Mouse (Mus musculus) CH12.LX (cell line): ENCODE measurements around the gene Tfpt. TPM values are rescaled to one million over a fixed set of nuclear protein-coding genes. Genes with fewer than 3 reads are reported as not detected.

Experiments
- DNase-seq: peaks from one replicate; pipeline ENCODE4 v3.0.0-alpha.2; 2013; ENCODE audit errors: extremely low read depth
- H3K27ac ChIP-seq: 2 replicates; pipeline ENCODE4 v1.5.1; 2012; ENCODE audit warnings: low read depth, mild to moderate bottlenecking, control low read depth, moderate library complexity; ENCODE audit not compliant: insufficient read depth
- H3K27me3 ChIP-seq: replicated peaks from 2 replicates; pipeline ENCODE3; 2012; ENCODE audit warnings: inconsistent platforms
- H3K36me3 ChIP-seq, 2 experiments: replicated peaks in 1 of 2; 2 replicates each; pipeline versions ENCODE3 to v1.6.1; 2012; ENCODE audit warnings: inconsistent platforms in 1 of 2, low read length in 1 of 2, mild to moderate bottlenecking in 1 of 2, mixed read lengths in 1 of 2, moderate library complexity in 1 of 2; ENCODE audit not compliant: control insufficient read depth in 1 of 2, insufficient read depth in 1 of 2
- H3K4me1 ChIP-seq, 2 experiments: 2 replicates each; pipeline ENCODE4 v1.6.1; 2012; ENCODE audit warnings: inconsistent platforms in 1 of 2, moderate library complexity in 1 of 2; ENCODE audit not compliant: insufficient read depth in 2 of 2, control insufficient read depth in 1 of 2
- H3K4me2 ChIP-seq: 2 replicates; pipeline ENCODE4 v1.6.1; 2012; ENCODE audit warnings: low read depth, mild to moderate bottlenecking, control low read depth; ENCODE audit not compliant: poor library complexity, insufficient read depth, severe bottlenecking
- H3K4me3 ChIP-seq, 3 experiments: fragments of 150-350 bp in 1 of 3; sonication (generic) in 1 of 3; replicated peaks in 1 of 3; 2 replicates each; pipeline versions ENCODE3 to v1.5.1; 2011 to 2012; ENCODE audit warnings: low read depth in 2 of 3, low read length in 2 of 3, mild to moderate bottlenecking in 2 of 3, moderate library complexity in 2 of 3, control low read depth in 1 of 3, improper control_type of control experiment in 1 of 3, inconsistent platforms in 1 of 3, mixed read lengths in 1 of 3; ENCODE audit not compliant: poor library complexity in 1 of 3
- H3K79me2 ChIP-seq: replicated peaks from 2 replicates; pipeline ENCODE4 v1.6.1; 2012; ENCODE audit warnings: mild to moderate bottlenecking, moderate library complexity; ENCODE audit not compliant: control insufficient read depth, poor library complexity, insufficient read depth, severe bottlenecking; ENCODE audit errors: extremely low read depth
- H3K9ac ChIP-seq: 2 replicates; pipeline ENCODE4 v1.6.1; 2012; ENCODE audit warnings: low read depth, mild to moderate bottlenecking, control low read depth, moderate library complexity; ENCODE audit not compliant: insufficient read depth
- H3K9me3 ChIP-seq: replicated peaks from 2 replicates; pipeline ENCODE3; 2012; ENCODE audit warnings: low read length, inconsistent platforms, mixed read lengths
- CHD1 ChIP-seq: IDR thresholded peaks from 2 replicates; pipeline ENCODE4 v1.6.1; 2012; ENCODE audit warnings: low read depth, low read length, improper control_type of control experiment, inconsistent platforms
- GABPA ChIP-seq: IDR thresholded peaks from 2 replicates; pipeline ENCODE4 v1.6.1; 2012; ENCODE audit warnings: low read depth, low read length, improper control_type of control experiment, inconsistent platforms; ENCODE audit not compliant: insufficient replicate concordance
- HCFC1 ChIP-seq: IDR thresholded peaks from 2 replicates; pipeline ENCODE4 v1.6.1; 2012; ENCODE audit warnings: low read depth, mild to moderate bottlenecking, inconsistent platforms, low read length, improper control_type of control experiment
- IRF4 ChIP-seq: IDR thresholded peaks from 2 replicates; pipeline ENCODE4 v1.6.1; 2014; ENCODE audit warnings: low read depth, mild to moderate bottlenecking, inconsistent platforms, low read length, improper control_type of control experiment
- JUND ChIP-seq: conservative IDR thresholded peaks from 2 replicates; pipeline ENCODE4 v1.6.1; 2011; ENCODE audit warnings: low read depth, low read length, improper control_type of control experiment
- MEF2A ChIP-seq: IDR thresholded peaks from 2 replicates; pipeline ENCODE4 v1.6.1; 2014; ENCODE audit warnings: low read depth, mild to moderate bottlenecking, inconsistent platforms, low read length, improper control_type of control experiment, borderline replicate concordance
- MXI1 ChIP-seq: IDR thresholded peaks from 2 replicates; pipeline ENCODE4 v1.6.1; 2011; ENCODE audit warnings: mild to moderate bottlenecking, low read depth, low read length, improper control_type of control experiment
- MYC ChIP-seq: IDR thresholded peaks from 2 replicates; pipeline ENCODE4 v1.6.1; 2011; ENCODE audit warnings: low read depth, mild to moderate bottlenecking, improper control_type of control experiment, low read length
- NRF1 ChIP-seq: IDR thresholded peaks from 2 replicates; pipeline ENCODE4 v1.6.1; 2014; ENCODE audit warnings: low read depth, mild to moderate bottlenecking, inconsistent platforms, low read length, improper control_type of control experiment, moderate library complexity
- PAX5 ChIP-seq: IDR thresholded peaks from 2 replicates; pipeline ENCODE4 v1.6.1; 2012; ENCODE audit warnings: low read length, inconsistent platforms, mixed read lengths
- POLR2A ChIP-seq: IDR thresholded peaks from 2 replicates; pipeline ENCODE4 v1.6.1; 2011; ENCODE audit warnings: low read depth, mild to moderate bottlenecking, improper control_type of control experiment, low read length
- RAD21 ChIP-seq: IDR thresholded peaks from 2 replicates; pipeline ENCODE4 v1.6.1; 2011; ENCODE audit warnings: low read depth, mild to moderate bottlenecking, low read length, improper control_type of control experiment, moderate library complexity
- RCOR1 ChIP-seq: conservative IDR thresholded peaks from 2 replicates; pipeline ENCODE4 v1.6.1; 2012; ENCODE audit warnings: low read depth, mild to moderate bottlenecking, inconsistent platforms, low read length, improper control_type of control experiment
- SIN3A ChIP-seq: IDR thresholded peaks from 2 replicates; pipeline ENCODE4 v1.6.1; 2012; ENCODE audit warnings: low read length, improper control_type of control experiment, inconsistent platforms
- SMC3 ChIP-seq: IDR thresholded peaks from 2 replicates; pipeline ENCODE4 v1.6.1; 2011; ENCODE audit warnings: low read depth, low read length, improper control_type of control experiment
- TBP ChIP-seq: conservative IDR thresholded peaks from 2 replicates; pipeline ENCODE4 v1.6.1; 2011; ENCODE audit warnings: low read depth, low read length, improper control_type of control experiment
- USF1 ChIP-seq: IDR thresholded peaks from 2 replicates; pipeline ENCODE4 v1.6.1; 2014; ENCODE audit warnings: low read depth, mild to moderate bottlenecking, inconsistent platforms, low read length, improper control_type of control experiment
- USF2 ChIP-seq: conservative IDR thresholded peaks from 2 replicates; pipeline ENCODE4 v1.6.1; 2011; ENCODE audit warnings: low read depth, low read length, improper control_type of control experiment
- ZC3H11A ChIP-seq: IDR thresholded peaks from 2 replicates; pipeline ENCODE4 v1.6.1; 2012; ENCODE audit warnings: low read depth, mild to moderate bottlenecking, inconsistent platforms, low read length, improper control_type of control experiment
- ZMIZ1 ChIP-seq: IDR thresholded peaks from 2 replicates; pipeline ENCODE4 v1.6.1; 2012; ENCODE audit warnings: low read depth, mild to moderate bottlenecking, inconsistent platforms, low read length, improper control_type of control experiment
- ZNF384 ChIP-seq: IDR thresholded peaks from 2 replicates; pipeline ENCODE4 v1.6.1; 2012; ENCODE audit warnings: low read depth, low read length, improper control_type of control experiment, inconsistent platforms
- dilution Hi-C: fragments of 300-500 bp; cut with MboI; formaldehyde crosslinking; loops from 2 replicates; pipeline ENCODE4 v1.14.3; 2020; ENCODE audit warnings: low sequenced_read_pairs; ENCODE audit not compliant: extremely low pct_unique_long_range_greater_than_20kb, extremely low pct_ligation_motif_present
- in situ Hi-C: fragments of 300-500 bp; cut with MboI; formaldehyde crosslinking; loops from 3 replicates; pipeline ENCODE4 v1.14.3; 2019; ENCODE audit warnings: low sequenced_read_pairs, low pct_ligation_motif_present, low pct_unique_long_range_greater_than_20kb, mixed read lengths
- polyA plus RNA-seq: library from polyadenylated mRNA; unstranded; fragments of >175 nt; gene quantifications from 2 replicates; pipeline ENCODE4 v1.2.1, GENCODE M21; 2012; ENCODE audit warnings: low read depth; ENCODE audit not compliant: insufficient read length
- total RNA-seq, 2 experiments: library from RNA; depleted of rRNA; stranded (reverse); fragments of 300-350 nt in 1 of 2; fragments of >200 nt in 1 of 2; gene quantifications; 2 replicates each; pipeline ENCODE4 v1.2.3; 2012 to 2014

Gene Tfpt
- total and polyA plus RNA-seq, 3 experiments: 15.9 to 38.6 (median 28.8) TPM

- in situ Hi-C loops: no loop called here
- no peak overlapping the region for H3K4me2 ChIP-seq
Measured at GRCm38 (mm10) chr7:3590550-3590949, 39.2 kb downstream of the Tfpt start.

GRCm38 (mm10) chr7:3587292-3587691 lies 42.4 kb downstream of the Tfpt start:
- Histone ChIP-seq H3K79me2 (no peaks in the 10 kb centered on the region), H3K27ac (no peak overlapping the region), H3K36me3 (no peaks in the 10 kb centered on the region), H3K27me3 (no peaks in the 10 kb centered on the region), H3K4me2 (no peak overlapping the region), H3K9me3 (no peaks in the 10 kb centered on the region), H3K4me3 (no peak overlapping the region), H3K9ac (no peak overlapping the region), H3K4me1 (peaks cover 0 to 15% of the 10 kb centered on the region in 2 experiments; a peak in 2 of 4 replicates)
- in situ Hi-C loops: no loop called here
- no peak for DNase-seq
- no peak for TF ChIP-seq PAX5
- TF ChIP-seq MEF2A: no peak
- TF ChIP-seq GABPA: no peak
- no peak for TF ChIP-seq MXI1
- TF ChIP-seq JUND: no peak
- TF ChIP-seq USF1: no peak
- TF ChIP-seq IRF4: no peak
- no peak for TF ChIP-seq MYC
- no peak for TF ChIP-seq RCOR1
- no peak for TF ChIP-seq HCFC1
- no peak for TF ChIP-seq TBP
- TF ChIP-seq ZNF384: no peak
- TF ChIP-seq RAD21: no peak
- no peak for TF ChIP-seq POLR2A
- no peak for TF ChIP-seq ZC3H11A
- TF ChIP-seq USF2: no peak
- TF ChIP-seq NRF1: no peak
- TF ChIP-seq ZMIZ1: no peak
- no peak for TF ChIP-seq CHD1
- dilution Hi-C loops: no loop called here

More at GRCm38 (mm10) chr7:3590550-3590949, 39.2 kb downstream of the Tfpt start:
- H3K9ac ChIP-seq: no peak overlapping the region
- H3K36me3 ChIP-seq: no peaks in the 10 kb centered on the region
- TF ChIP-seq CHD1 (no peak), SIN3A (no peak), SMC3 (no peak)
- H3K9me3 ChIP-seq: no peaks in the 10 kb centered on the region
- H3K4me1 ChIP-seq: peaks cover 0 to 6% of the 10 kb centered on the region in 2 experiments; a peak in 1 of 4 replicates
- no peaks in the 10 kb centered on the region for H3K79me2 ChIP-seq
- no peaks in the 10 kb centered on the region for H3K27me3 ChIP-seq
- dilution Hi-C loops: no loop called here
- no peak for DNase-seq
- H3K4me3 ChIP-seq: no peak overlapping the region
- no peak overlapping the region for H3K27ac ChIP-seq
